Mouse (Mus musculus): Measurements from ENCODE around the gene Sh3bp4.

DNA sequence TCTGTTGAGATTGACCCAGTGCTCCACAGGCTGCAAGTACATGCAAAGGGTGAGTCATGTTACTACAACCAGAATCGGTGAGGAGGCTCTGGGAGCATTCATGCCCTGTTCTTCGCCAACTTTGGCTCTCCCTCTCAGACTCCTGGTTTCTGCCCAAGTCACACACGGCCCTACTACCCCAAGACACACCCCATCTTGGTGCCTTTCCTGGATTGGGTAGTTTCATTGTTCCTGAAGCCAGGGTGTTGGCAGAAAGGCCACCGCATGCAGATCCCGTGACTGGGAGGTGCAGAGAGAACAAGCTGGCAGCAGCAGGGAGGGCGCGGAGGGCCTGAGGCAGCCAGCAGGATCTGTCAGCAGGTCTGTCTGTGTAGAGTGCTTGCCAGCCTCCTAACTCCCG lies 61.5 kb downstream of the Sh3bp4 start:
- TF ChIP-seq CTCF (IDR thresholded peaks at IDR 0.05; ENCODE audit: low read depth, low read length) = no peak
- no peak for TF ChIP-seq POLR2A (IDR thresholded peaks at IDR 0.05; ENCODE audit: borderline replicate concordance, low read depth, low read length)

Data from bone marrow macrophage, adult 2 months (primary cell).